Mouse (Mus musculus): ENCODE results near the gene Kirrel3. TPM values are rescaled to one million over a fixed set of nuclear protein-coding genes. Genes with fewer than 3 reads are reported as not detected.

Gene Kirrel3
- polyA plus RNA-seq, 1 experiment from 2014 or later, result 1.0 TPM

GRCm38 (mm10) chr9:35039846-35040245 lies 554.2 kb downstream of the Kirrel3 start:
- Histone ChIP-seq H3K4me1 (peaks cover 42% of the 10 kb centered on the region), H3K9me3 (no peaks in the 10 kb centered on the region), H3K36me3 (no peaks in the 10 kb centered on the region), H3K27me3 (ENCODE audit: insufficient read depth, poor library complexity, severe bottlenecking) (peaks cover 10% of the 10 kb centered on the region; the same call in 1 of the 2 replicates), H3K27ac (peak overlapping the region; percentile 57; the same call in 1 of the 2 replicates), H3K4me3 (no peak overlapping the region)
- no peak for DNase-seq (ENCODE audit: low spot score)
- 33% methylated on average over 5 of the region's 5 CpGs for WGBS

GRCm38 (mm10) chr9:35041493-35041892 lies 555.8 kb downstream of the Kirrel3 start:
- H3K27me3 ChIP-seq (ENCODE audit: insufficient read depth, poor library complexity, severe bottlenecking), result peaks cover 6% of the 10 kb centered on the region; the same call in 1 of the 2 replicates
- no peak for DNase-seq (ENCODE audit: low spot score)
- 63% methylated on average over 5 of the region's 5 CpGs for WGBS
- H3K36me3 ChIP-seq, result no peaks in the 10 kb centered on the region
- H3K9me3 ChIP-seq, result no peaks in the 10 kb centered on the region
- peaks cover 49% of the 10 kb centered on the region for H3K4me1 ChIP-seq
- no peak overlapping the region for H3K27ac ChIP-seq
- no peak overlapping the region for H3K4me3 ChIP-seq

GRCm38 (mm10) chr9:35043619-35044018 lies 557.9 kb downstream of the Kirrel3 start:
- H3K4me3 ChIP-seq, result no peak overlapping the region
- peaks cover 8% of the 10 kb centered on the region; the same call in 1 of the 2 replicates for H3K27me3 ChIP-seq (ENCODE audit: insufficient read depth, poor library complexity, severe bottlenecking)
- H3K36me3 ChIP-seq, result peaks cover 11% of the 10 kb centered on the region; the same call in 1 of the 2 replicates
- WGBS, result 77% methylated on average over 7 of the region's 7 CpGs
- no peaks in the 10 kb centered on the region for H3K9me3 ChIP-seq
- no peak overlapping the region for H3K27ac ChIP-seq
- peak; percentile 71 for DNase-seq (ENCODE audit: low spot score)
- peaks cover 49% of the 10 kb centered on the region for H3K4me1 ChIP-seq

GRCm38 (mm10) chr9:35044458-35044857 lies 558.8 kb downstream of the Kirrel3 start:
- 10% methylated on average over 15 of the region's 15 CpGs for whole genome bisulfite sequencing
- Histone ChIP-seq H3K9me3 (no peaks in the 10 kb centered on the region), H3K4me3 (peak overlapping the region; percentile 15; the same call in 1 of the 2 replicates), H3K27ac (peak overlapping the region; percentile 79), H3K4me1 (peaks cover 41% of the 10 kb centered on the region), H3K27me3 (ENCODE audit: insufficient read depth, poor library complexity, severe bottlenecking) (peaks cover 8% of the 10 kb centered on the region; the same call in 1 of the 2 replicates), H3K36me3 (peaks cover 11% of the 10 kb centered on the region; the same call in 1 of the 2 replicates)
- DNase-seq (ENCODE audit: low spot score), result peak; percentile 76

- H3K27ac ChIP-seq, result peak overlapping the region; percentile 79; the same call in 1 of the 2 replicates
Observed at GRCm38 (mm10) chr9:35045031-35045531, 559.4 kb downstream of the Kirrel3 start.

GRCm38 (mm10) chr9:35045756-35046155 lies 560.1 kb downstream of the Kirrel3 start:
- Histone ChIP-seq H3K9me3 (no peaks in the 10 kb centered on the region), H3K4me3 (no peak overlapping the region), H3K4me1 (peaks cover 43% of the 10 kb centered on the region), H3K27me3 (ENCODE audit: insufficient read depth, poor library complexity, severe bottlenecking) (peaks cover 15% of the 10 kb centered on the region; the same call in 1 of the 2 replicates), H3K36me3 (peaks cover 11% of the 10 kb centered on the region; the same call in 1 of the 2 replicates), H3K27ac (peak overlapping the region; percentile 63)
- whole genome bisulfite sequencing, result 52% methylated on average over 2 of the region's 2 CpGs
- no peak for DNase-seq (ENCODE audit: low spot score)

More at GRCm38 (mm10) chr9:35045031-35045531, 559.4 kb downstream of the Kirrel3 start:
- WGBS, result 51% methylated on average over 11 of the region's 11 CpGs
- peaks cover 40% of the 10 kb centered on the region for H3K4me1 ChIP-seq
- peak; percentile 71 for DNase-seq (ENCODE audit: low spot score)
- H3K4me3 ChIP-seq, result no peak overlapping the region
- H3K27me3 ChIP-seq (ENCODE audit: insufficient read depth, poor library complexity, severe bottlenecking), result peaks cover 8% of the 10 kb centered on the region; the same call in 1 of the 2 replicates
- no peaks in the 10 kb centered on the region for H3K9me3 ChIP-seq
- H3K36me3 ChIP-seq, result peaks cover 11% of the 10 kb centered on the region; the same call in 1 of the 2 replicates

- Histone ChIP-seq H3K27ac (no peak overlapping the region), H3K9me3 (no peaks in the 10 kb centered on the region), H3K36me3 (peaks cover 19% of the 10 kb centered on the region), H3K27me3 (ENCODE audit: insufficient read depth, poor library complexity, severe bottlenecking) (peaks cover 23% of the 10 kb centered on the region; the same call in 1 of the 2 replicates), H3K4me1 (peaks cover 51% of the 10 kb centered on the region), H3K4me3 (no peak overlapping the region)
- WGBS, result 52% methylated on average over 6 of the region's 6 CpGs
- peak; percentile 19 for DNase-seq (ENCODE audit: low spot score)
Observed at GRCm38 (mm10) chr9:35048449-35048848, 562.8 kb downstream of the Kirrel3 start.

GRCm38 (mm10) chr9:35049891-35050527 lies 564.3 kb downstream of the Kirrel3 start:
- peaks cover 36% of the 10 kb centered on the region; the same call in 1 of the 2 replicates for H3K27me3 ChIP-seq (ENCODE audit: insufficient read depth, poor library complexity, severe bottlenecking)
- H3K4me3 ChIP-seq, result no peak overlapping the region
- peaks cover 39% of the 10 kb centered on the region for H3K4me1 ChIP-seq
- peak; percentile 55 for DNase-seq (ENCODE audit: low spot score)
- no peak overlapping the region for H3K27ac ChIP-seq
- peaks cover 22% of the 10 kb centered on the region for H3K36me3 ChIP-seq
- H3K9me3 ChIP-seq, result no peaks in the 10 kb centered on the region
- WGBS, result 83% methylated on average over 3 of the region's 3 CpGs

GRCm38 (mm10) chr9:35050701-35051454 lies 565.2 kb downstream of the Kirrel3 start:
- Histone ChIP-seq H3K27me3 (ENCODE audit: insufficient read depth, poor library complexity, severe bottlenecking) (peaks cover 45% of the 10 kb centered on the region; the same call in 1 of the 2 replicates), H3K9me3 (no peaks in the 10 kb centered on the region), H3K4me3 (no peak overlapping the region), H3K27ac (no peak overlapping the region; the same call in 1 of the 2 replicates), H3K4me1 (peaks cover 31% of the 10 kb centered on the region), H3K36me3 (peaks cover 22% of the 10 kb centered on the region)
- WGBS, result 82% methylated on average over 6 of the region's 6 CpGs
- DNase-seq (ENCODE audit: low spot score), result peak; percentile 67

GRCm38 (mm10) chr9:35051666-35052065 lies 566.0 kb downstream of the Kirrel3 start:
- Histone ChIP-seq H3K27ac (no peak overlapping the region; the same call in 1 of the 2 replicates), H3K4me3 (no peak overlapping the region), H3K36me3 (peaks cover 22% of the 10 kb centered on the region), H3K27me3 (ENCODE audit: insufficient read depth, poor library complexity, severe bottlenecking) (peaks cover 41% of the 10 kb centered on the region; the same call in 1 of the 2 replicates), H3K4me1 (peaks cover 26% of the 10 kb centered on the region), H3K9me3 (no peaks in the 10 kb centered on the region)
- peak; percentile 67 for DNase-seq (ENCODE audit: low spot score)
- 60% methylated on average over 4 of the region's 4 CpGs for WGBS

- Histone ChIP-seq H3K4me3 (no peak overlapping the region), H3K4me1 (peaks cover 26% of the 10 kb centered on the region), H3K36me3 (peaks cover 15% of the 10 kb centered on the region), H3K27me3 (ENCODE audit: insufficient read depth, poor library complexity, severe bottlenecking) (peaks cover 41% of the 10 kb centered on the region; the same call in 1 of the 2 replicates), H3K9me3 (no peaks in the 10 kb centered on the region), H3K27ac (no peak overlapping the region)
- peak; percentile 72 for DNase-seq (ENCODE audit: low spot score)
- 86% methylated on average over 4 of the region's 4 CpGs for WGBS
Observed at GRCm38 (mm10) chr9:35052671-35053070, 567.0 kb downstream of the Kirrel3 start.

- peaks cover 41% of the 10 kb centered on the region; the same call in 1 of the 2 replicates for H3K27me3 ChIP-seq (ENCODE audit: insufficient read depth, poor library complexity, severe bottlenecking)
Observed at GRCm38 (mm10) chr9:35053081-35053480, 567.4 kb downstream of the Kirrel3 start.

More at GRCm38 (mm10) chr9:35053081-35053480, 567.4 kb downstream of the Kirrel3 start:
- H3K9me3 ChIP-seq, result no peaks in the 10 kb centered on the region
- H3K4me3 ChIP-seq, result no peak overlapping the region
- WGBS, result 87% methylated on average over 16 of the region's 16 CpGs
- peaks cover 11% of the 10 kb centered on the region for H3K36me3 ChIP-seq
- DNase-seq (ENCODE audit: low spot score), result peak; percentile 67
- peaks cover 26% of the 10 kb centered on the region for H3K4me1 ChIP-seq
- H3K27ac ChIP-seq, result no peak overlapping the region
